ENCODE assay signal across 9 mouse cellular contexts in the genomic region with DNA sequence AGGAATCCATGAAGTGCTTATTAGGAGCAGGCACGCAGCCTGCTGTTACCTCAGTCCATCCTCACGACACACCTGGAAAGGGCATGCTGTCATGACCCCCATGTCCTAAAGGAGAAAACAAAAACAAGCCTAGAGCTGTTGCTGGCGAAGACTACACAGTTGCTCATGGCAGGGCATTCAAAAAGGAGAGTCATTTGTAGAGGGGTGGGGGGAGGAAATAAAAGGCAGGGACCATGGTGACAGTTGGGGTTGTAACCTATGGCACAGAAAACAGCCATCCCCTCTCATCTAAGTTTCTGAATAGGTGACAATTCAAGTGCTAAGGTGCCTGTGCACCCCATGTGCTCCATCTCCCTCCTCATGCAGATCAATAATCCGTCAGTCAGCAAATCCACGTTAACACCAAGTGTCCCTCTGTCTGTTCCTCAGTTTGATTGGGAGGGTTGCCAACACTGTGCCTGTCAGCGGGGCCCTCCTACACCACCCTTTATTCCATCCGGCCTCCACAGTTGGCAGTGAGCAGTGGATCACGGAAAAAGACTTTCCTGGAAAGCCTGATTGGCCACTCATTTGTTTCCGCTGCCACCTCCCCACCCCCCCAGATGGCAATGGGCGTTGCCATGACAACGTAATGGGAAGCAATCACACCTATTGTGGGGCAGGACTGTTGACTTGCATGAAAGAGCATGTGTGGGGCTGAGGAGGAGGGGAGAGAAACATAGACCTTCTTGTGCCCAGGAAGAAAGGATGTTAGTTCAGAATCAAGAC.
DNase-seq lines count a peak whose midpoint lies in the region; ATAC-seq lines count a peak whose summit lies in the region.
"Had no signal": no experiment of that assay in that cellular context is flagged by ENCODE, and none has a peak within 500 bp of the region (broad histone marks: within the 10 kb centered on the region; RNA-seq: fewer than 3 reads in every experiment).

No protein-coding gene starts in this region.

- DNase-seq in kidney, adult 11 months, result no peak
- peak; percentile 66 for DNase-seq in forelimb bud, embryonic 11.5 days (ENCODE audit: low read depth, low spot score)
- DNase-seq in left cerebral cortex, adult 9 months (ENCODE audit: low spot score in 2 of 2), result peak; percentile 51 to 80
- DNase-seq in retina, postnatal 1 day, result peak; percentile 69
- DNase-seq in testis, postnatal 10 days (ENCODE audit: low spot score), result no peak
- DNase-seq in gastrocnemius, postnatal 14 days, result no peak
- no peak for DNase-seq in B cell, adult 2 months

- H3K27ac ChIP-seq in kidney, embryonic 16.5 days (ENCODE audit: low read length), result no peak overlapping the region

- peaks cover 22% of the 10 kb centered on the region; the same call in 1 of the 2 replicates for H3K4me1 ChIP-seq in kidney, embryonic 16.5 days (ENCODE audit: insufficient read depth, low read length)
- H3K4me1 ChIP-seq: megakaryocyte, embryonic 14.5 days had no signal

- H3K9me3 ChIP-seq in kidney, embryonic 16.5 days (ENCODE audit: low read length), result no peaks in the 10 kb centered on the region
- H3K9me3 ChIP-seq: megakaryocyte, embryonic 14.5 days had no signal

- no peaks in the 10 kb centered on the region for H3K36me3 ChIP-seq in kidney, embryonic 16.5 days (ENCODE audit: insufficient read depth, low read length)

- intact Hi-C loops in gastrocnemius, postnatal 14 days (cut with DNase I; ENCODE audit: low total_unique reads), result no loop called here

- peak; percentile 49; the same call in 1 of the 2 replicates for ATAC-seq in kidney, embryonic 16.5 days (ENCODE audit: low FRiP score, low TSS enrichment)

- no peaks in the 10 kb centered on the region for H3K27me3 ChIP-seq in kidney, embryonic 16.5 days (ENCODE audit: insufficient read depth, low read length)

- H3K4me2 ChIP-seq in kidney, embryonic 16.5 days (replicated peaks; ENCODE audit: low read depth, low read length), result no peak overlapping the region

- H3K4me3 ChIP-seq in kidney, embryonic 16.5 days (ENCODE audit: low read length), result no peak overlapping the region
- H3K4me3 ChIP-seq: megakaryocyte, embryonic 14.5 days had no signal

- H3K9ac ChIP-seq in kidney, embryonic 16.5 days (replicated peaks; ENCODE audit: low read length), result no peak overlapping the region

- 28% methylated on average over 11 of the region's 11 CpGs for whole genome bisulfite sequencing in kidney, embryonic 16.5 days

Comparison
In these comparisons a context has a peak if more than half of its experiments do, and no peak if none do; other contexts are left out.
1. DNase-seq: peak in forelimb bud, embryonic 11.5 days (single experiment), left cerebral cortex, adult 9 months (2 of 2) and retina, postnatal 1 day (single experiment); none in kidney, adult 11 months (single experiment), testis, postnatal 10 days (single experiment), gastrocnemius, postnatal 14 days (single experiment) and B cell, adult 2 months (0 of 2).